Mouse (Mus musculus): Measurements from ENCODE around the gene Alkbh2.
A peak's percentile ranks its signal among the peaks of the same experiment; 100 is the strongest.

The Alkbh2 gene

GRCm38 (mm10) chr5:114146028-114146888 lies 18.2 kb upstream of the Alkbh2 start, which contains the start of gene Acacb:
Acacb (plus strand) TSS chr5:114146535.
- DNase-seq (ENCODE audit: extremely low read depth, low read depth): no peak

DNA sequence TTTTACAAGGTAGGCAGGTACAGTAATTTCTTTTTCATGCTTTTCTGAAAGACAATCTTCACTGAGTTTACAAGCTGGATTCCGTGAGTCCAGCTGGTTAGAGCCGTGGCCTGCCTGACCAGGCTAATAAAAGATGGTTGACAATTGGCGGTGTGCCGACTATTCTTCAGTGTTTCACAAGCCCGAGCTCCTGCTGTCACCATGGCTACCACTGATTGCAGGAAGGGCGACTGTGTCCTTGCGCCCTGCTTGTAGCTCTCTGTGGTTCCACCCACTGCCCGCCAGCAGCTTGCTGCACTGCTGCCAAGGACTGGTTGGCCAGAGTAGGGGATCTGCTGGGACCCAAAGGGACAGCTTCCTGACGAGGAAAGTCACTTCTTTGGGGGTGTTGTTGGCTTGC lies 11.2 kb upstream of the Alkbh2 start:
- DNase-seq (ENCODE audit: extremely low read depth, low read depth): no peak

GRCm38 (mm10) chr5:114138277-114139164 lies 10.5 kb upstream of the Alkbh2 start:
- no peak for DNase-seq (ENCODE audit: extremely low read depth, low read depth)

- no peak for DNase-seq (ENCODE audit: extremely low read depth, low read depth)
These were observed 9.7 kb upstream of the Alkbh2 start for GRCm38 (mm10) chr5:114137481-114138276.

GRCm38 (mm10) chr5:114135516-114135915 lies 7.5 kb upstream of the Alkbh2 start:
- DNase-seq (ENCODE audit: extremely low read depth, low read depth): no peak

- peak; percentile 97 for DNase-seq (ENCODE audit: extremely low read depth, low read depth)
These were observed 6.1 kb upstream of the Alkbh2 start for GRCm38 (mm10) chr5:114134091-114134534.

- no peak for DNase-seq (ENCODE audit: extremely low read depth, low read depth)
These were observed 4.8 kb upstream of the Alkbh2 start for GRCm38 (mm10) chr5:114132841-114133240.

DNA sequence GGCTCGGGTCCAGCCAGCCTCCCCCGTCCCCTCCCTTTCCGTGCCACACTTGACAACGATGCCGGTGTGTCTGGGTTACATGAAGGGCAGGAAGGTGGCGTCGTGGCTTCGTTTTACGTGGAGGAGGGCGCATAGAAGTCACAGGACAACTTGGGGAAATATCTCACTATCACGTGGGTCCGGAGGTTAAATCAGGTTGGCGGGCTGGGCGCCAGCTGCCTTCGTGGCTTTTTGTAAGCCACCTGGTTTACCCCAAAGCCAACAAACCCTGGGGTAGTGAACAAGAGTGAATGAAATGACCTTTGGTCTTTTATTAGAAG lies 3.5 kb upstream of the Alkbh2 start:
- peak; percentile 51 for DNase-seq (ENCODE audit: extremely low read depth, low read depth)

GRCm38 (mm10) chr5:114130698-114131520 lies 2.9 kb upstream of the Alkbh2 start:
- peak; percentile 80 for DNase-seq (ENCODE audit: extremely low read depth, low read depth)

DNA sequence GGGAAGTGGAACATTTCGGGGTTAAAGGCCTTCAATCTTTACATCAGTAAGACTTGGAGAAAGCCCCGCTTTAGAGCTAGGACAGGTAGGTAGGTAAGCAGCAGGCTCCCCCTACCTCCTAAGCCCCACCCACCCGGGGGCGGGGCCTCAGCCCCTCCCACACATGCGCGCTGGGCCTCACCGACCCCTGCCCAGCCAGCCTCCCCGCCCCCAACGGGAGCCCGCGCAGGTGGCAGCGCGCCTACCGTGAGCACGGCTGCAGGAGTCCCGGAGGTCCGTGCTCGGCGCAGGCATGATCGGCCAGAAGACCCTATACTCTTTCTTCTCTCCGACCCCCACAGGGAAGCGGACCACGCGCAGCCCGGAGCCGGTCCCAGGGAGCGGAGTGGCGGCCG lies 2.2 kb upstream of the Alkbh2 start, which contains the start of gene Ung:
TSS of gene Ung (plus strand) at position 176 of the 395 bp plus-strand sequence.
- no peak for DNase-seq (ENCODE audit: extremely low read depth, low read depth)

GRCm38 (mm10) chr5:114129550-114130210 lies 1.7 kb upstream of the Alkbh2 start:
- no peak for DNase-seq (ENCODE audit: extremely low read depth, low read depth)

GRCm38 (mm10) chr5:114126499-114127244 lies 1.3 kb downstream of the Alkbh2 start:
- DNase-seq (ENCODE audit: extremely low read depth, low read depth): no peak

DNA sequence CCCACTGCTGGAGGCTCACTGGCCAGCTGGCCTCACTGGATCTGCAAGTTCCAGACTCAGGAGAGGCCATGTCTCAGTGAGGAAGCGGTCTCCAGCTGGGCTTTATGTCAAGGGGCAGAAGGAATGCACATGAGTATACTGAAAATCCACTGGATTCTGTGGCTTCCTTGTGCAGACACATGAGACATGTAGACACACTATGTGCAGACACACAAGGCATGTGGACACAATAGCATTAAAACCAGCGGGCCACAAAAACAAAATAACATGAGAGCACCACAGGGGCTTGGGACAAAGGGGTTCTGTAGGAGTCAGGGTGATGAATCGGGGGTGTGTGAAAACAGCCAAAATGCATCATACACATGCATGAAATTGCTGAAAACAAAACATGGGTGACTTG lies 2.0 kb downstream of the Alkbh2 start:
- DNase-seq (ENCODE audit: extremely low read depth, low read depth): no peak

DNA sequence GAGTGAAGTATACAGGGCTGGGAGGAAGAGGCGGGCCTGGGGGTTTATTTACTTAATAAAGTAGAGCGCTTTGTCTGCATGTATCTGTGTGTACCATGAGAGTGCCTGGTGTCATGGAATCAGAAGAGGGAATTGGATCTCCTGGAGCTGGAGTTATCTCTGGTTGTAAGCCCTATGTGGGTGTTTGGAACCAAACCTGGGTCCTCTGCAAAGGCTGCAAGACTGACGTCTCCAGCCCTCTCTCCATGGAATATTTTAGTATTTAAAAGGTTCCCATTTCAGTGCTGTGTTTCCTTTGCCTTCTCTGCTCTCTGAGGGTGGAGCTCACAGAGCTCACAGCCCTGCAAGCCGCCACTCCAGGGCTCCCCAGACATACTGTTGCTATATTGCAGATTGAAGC lies 8.2 kb downstream of the Alkbh2 start:
- DNase-seq (ENCODE audit: extremely low read depth, low read depth): no peak

DNA sequence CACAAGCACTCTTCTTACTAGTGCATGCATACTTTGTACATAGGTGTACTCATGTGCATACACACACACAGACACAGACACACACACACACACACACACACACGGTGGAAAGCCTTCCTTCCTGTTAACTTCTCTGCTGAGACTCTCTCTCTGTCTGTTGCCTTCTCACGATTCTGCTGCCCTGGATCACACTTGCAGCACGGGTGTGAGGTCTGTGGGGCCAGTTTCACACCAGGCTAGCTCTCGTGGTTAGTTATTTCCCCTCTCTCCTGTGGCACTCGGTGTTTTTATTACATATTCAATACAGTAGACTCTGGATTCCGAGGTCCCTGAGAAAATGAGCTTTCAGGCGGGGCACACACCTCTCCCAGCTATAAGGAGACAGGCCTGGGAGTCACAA lies 11.4 kb downstream of the Alkbh2 start:
- no peak for DNase-seq (ENCODE audit: extremely low read depth, low read depth)

GRCm38 (mm10) chr5:114115030-114115429 lies 13.0 kb downstream of the Alkbh2 start:
- no peak for DNase-seq (ENCODE audit: extremely low read depth, low read depth)

GRCm38 (mm10) chr5:114113334-114113733 lies 14.7 kb downstream of the Alkbh2 start:
- no peak for DNase-seq (ENCODE audit: extremely low read depth, low read depth)

DNA sequence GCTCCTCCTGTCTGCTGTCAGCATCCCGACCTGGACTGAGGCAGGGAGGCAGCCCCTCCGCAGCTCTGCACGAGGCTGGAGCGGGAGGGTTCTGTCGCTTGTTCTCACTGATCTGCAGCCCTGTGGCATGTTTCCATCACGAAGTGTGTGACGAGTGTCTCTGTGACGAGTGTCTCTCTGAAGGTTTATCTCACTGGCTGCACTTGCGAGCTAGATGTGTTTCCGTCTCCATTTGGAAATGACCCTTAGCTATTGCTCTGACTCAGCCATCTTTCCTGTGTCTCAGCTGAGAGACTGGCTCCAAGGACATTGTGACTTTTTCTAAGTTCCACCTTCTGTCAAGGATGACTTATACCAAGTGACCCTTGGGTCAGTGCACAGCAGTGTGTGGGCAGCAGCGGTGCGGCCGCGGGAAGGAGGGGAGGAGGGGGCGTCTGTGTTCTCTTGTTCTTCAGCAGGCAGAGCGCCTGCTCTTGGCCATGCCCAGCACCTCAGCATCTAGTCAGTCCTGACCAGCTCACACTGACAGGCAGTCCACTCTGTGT lies 21.6 kb downstream of the Alkbh2 start:
- no peak for DNase-seq (ENCODE audit: extremely low read depth, low read depth)

GRCm38 (mm10) chr5:114102807-114103206 lies 25.2 kb downstream of the Alkbh2 start:
- DNase-seq (ENCODE audit: extremely low read depth, low read depth): no peak
